In the genomic region with DNA sequence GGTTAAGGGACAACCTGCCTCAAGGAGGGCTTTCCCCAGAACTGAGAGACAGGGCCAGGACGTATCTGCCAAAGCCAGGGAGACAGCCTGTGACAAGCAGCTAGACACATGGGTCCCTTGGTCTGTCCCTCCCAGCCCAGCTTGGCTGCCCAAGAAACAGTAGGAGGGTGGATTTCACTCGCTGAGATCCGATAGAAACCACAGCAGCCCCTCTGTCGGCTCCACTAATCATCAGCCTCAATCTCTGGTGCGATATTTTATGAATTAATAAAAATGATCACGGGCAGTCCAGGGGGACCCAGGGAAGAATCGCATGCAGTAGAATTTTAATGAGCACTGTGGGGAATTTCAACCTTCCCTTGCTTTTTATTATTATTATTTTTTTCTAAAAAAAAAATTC, we compare ENCODE assay signal across 11 mouse cellular contexts.
A peak's percentile ranks its signal among the peaks of the same experiment; 100 is the strongest.
DNase-seq lines count a peak whose midpoint lies in the region; ATAC-seq and TF ChIP-seq lines count a peak whose summit lies in the region.
"Had no signal": no experiment of that assay in that cellular context is flagged by ENCODE, and none has a peak within 500 bp of the region (broad histone marks: within the 10 kb centered on the region; RNA-seq: fewer than 3 reads in every experiment).

No protein-coding gene starts in this region.

- DNase-seq in thymus, adult 2 months = no peak
- no peak for DNase-seq in thymus, postnatal 10 days (ENCODE audit: low spot score in 2 of 2)
- no peak for DNase-seq in hindbrain, embryonic 10.5 days (ENCODE audit: low spot score)
- peak; percentile 56 for DNase-seq in retina, postnatal 1 day
- DNase-seq in c-Kit-positive CD71-positive TER-119-positive erythroid progenitor cells, embryonic 14.5 days (ENCODE audit: low spot score) = no peak
- no peak for DNase-seq in testis, postnatal 14 days (ENCODE audit: low spot score)
- DNase-seq: gastrocnemius, postnatal 14 days; lung, adult 2 months had no signal

- no peaks in the 10 kb centered on the region for H3K9me3 ChIP-seq in hindbrain, embryonic 10.5 days
- H3K9me3 ChIP-seq in midbrain, embryonic 12.5 days = no peaks in the 10 kb centered on the region
- no peaks in the 10 kb centered on the region for H3K9me3 ChIP-seq in kidney, embryonic 14.5 days (ENCODE audit: control insufficient read depth, low read length)
- H3K9me3 ChIP-seq: heart, embryonic 13.5 days had no signal

- no peak for TF ChIP-seq CTCF in thymus, adult 2 months (IDR thresholded peaks at IDR 0.05; ENCODE audit: borderline replicate concordance, control insufficient read depth, extremely low read depth, insufficient read depth, low read length, poor library complexity)

- TF ChIP-seq POLR2A in thymus, adult 2 months (IDR thresholded peaks at IDR 0.05; ENCODE audit: control insufficient read depth, extremely low read depth, insufficient read depth, low read length, poor library complexity) = no peak

- H3K27ac ChIP-seq in thymus, adult 2 months (ENCODE audit: control insufficient read depth, insufficient read depth, low read length) = peak overlapping the region; percentile 11; the same call in 1 of the 2 replicates
- H3K27ac ChIP-seq in hindbrain, embryonic 10.5 days = peak overlapping the region; percentile 62
- peak overlapping the region; percentile 71 for H3K27ac ChIP-seq in midbrain, embryonic 12.5 days (replicated peaks)
- H3K27ac ChIP-seq in kidney, embryonic 14.5 days (ENCODE audit: low read depth, low read length) = no peak overlapping the region
- H3K27ac ChIP-seq: heart, embryonic 13.5 days had no signal

- peak; percentile 62 for ATAC-seq in midbrain, embryonic 12.5 days (ENCODE audit: low FRiP score, low read depth)
- no peak for ATAC-seq in kidney, embryonic 14.5 days (ENCODE audit: low FRiP score, low TSS enrichment)

- no peak overlapping the region for H3K9ac ChIP-seq in midbrain, embryonic 12.5 days (replicated peaks)
- no peak overlapping the region for H3K9ac ChIP-seq in kidney, embryonic 14.5 days (ENCODE audit: low read depth, low read length)
- H3K9ac ChIP-seq: heart, embryonic 13.5 days had no signal

- peak overlapping the region; percentile 28 for H3K4me2 ChIP-seq in midbrain, embryonic 12.5 days (replicated peaks)
- no peak overlapping the region for H3K4me2 ChIP-seq in kidney, embryonic 14.5 days (replicated peaks; ENCODE audit: low read depth, low read length)
- H3K4me2 ChIP-seq: heart, embryonic 13.5 days had no signal

- WGBS in thymus, adult 2 months = 50% methylated on average over 7 of the region's 7 CpGs
- WGBS in hindbrain, embryonic 10.5 days = 55% methylated on average over 7 of the region's 7 CpGs
- WGBS in midbrain, embryonic 12.5 days = 40% methylated on average over 7 of the region's 7 CpGs
- 49% methylated on average over 7 of the region's 7 CpGs for WGBS in kidney, embryonic 14.5 days

- no peaks in the 10 kb centered on the region for H3K27me3 ChIP-seq in thymus, adult 2 months (ENCODE audit: control insufficient read depth, insufficient read depth, low read length)
- peaks cover 30% of the 10 kb centered on the region for H3K27me3 ChIP-seq in hindbrain, embryonic 10.5 days (ENCODE audit: insufficient read depth, poor library complexity, severe bottlenecking)
- H3K27me3 ChIP-seq in midbrain, embryonic 12.5 days = peaks cover 9% of the 10 kb centered on the region; the same call in 1 of the 2 replicates
- peaks cover 16% of the 10 kb centered on the region for H3K27me3 ChIP-seq in kidney, embryonic 14.5 days (ENCODE audit: control insufficient read depth, insufficient read depth, low read length)

- no peaks in the 10 kb centered on the region for H3K36me3 ChIP-seq in thymus, adult 2 months (ENCODE audit: control insufficient read depth, insufficient read depth, low read length)
- H3K36me3 ChIP-seq in hindbrain, embryonic 10.5 days = no peaks in the 10 kb centered on the region
- H3K36me3 ChIP-seq in midbrain, embryonic 12.5 days = no peaks in the 10 kb centered on the region
- no peaks in the 10 kb centered on the region for H3K36me3 ChIP-seq in kidney, embryonic 14.5 days (ENCODE audit: control insufficient read depth, insufficient read depth, low read length)
- H3K36me3 ChIP-seq: heart, embryonic 13.5 days had no signal

- H3K4me3 ChIP-seq in thymus, adult 2 months (ENCODE audit: control insufficient read depth, insufficient read depth, low read length) = no peak overlapping the region
- no peak overlapping the region for H3K4me3 ChIP-seq in hindbrain, embryonic 10.5 days
- no peak overlapping the region for H3K4me3 ChIP-seq in midbrain, embryonic 12.5 days
- no peak overlapping the region for H3K4me3 ChIP-seq in kidney, embryonic 14.5 days (ENCODE audit: low read length)
- H3K4me3 ChIP-seq: heart, embryonic 13.5 days had no signal

- peaks cover 49% of the 10 kb centered on the region for H3K4me1 ChIP-seq in thymus, adult 2 months (replicated peaks; ENCODE audit: control insufficient read depth, insufficient read depth, low read length)
- peaks cover 38% of the 10 kb centered on the region for H3K4me1 ChIP-seq in hindbrain, embryonic 10.5 days (replicated peaks)
- H3K4me1 ChIP-seq in midbrain, embryonic 12.5 days = peaks cover 40% of the 10 kb centered on the region
- H3K4me1 ChIP-seq in kidney, embryonic 14.5 days (ENCODE audit: control insufficient read depth, insufficient read depth, low read length) = peaks cover 5% of the 10 kb centered on the region; the same call in 1 of the 2 replicates
- H3K4me1 ChIP-seq: heart, embryonic 13.5 days had no signal
